Mouse (Mus musculus) E14TG2a.4 (cell line): Measurements from ENCODE around the gene Hnrnpul1.

ENCODE experiments used
- CTCF ChIP-seq: conservative IDR thresholded peaks from 2 replicates; pipeline ENCODE4 v1.5.1; 2014; ENCODE audit warnings: low read length
- POU5F1 ChIP-seq: IDR thresholded peaks from 2 replicates; pipeline ENCODE4 v1.6.1; 2014; ENCODE audit warnings: low read length, borderline replicate concordance

DNA sequence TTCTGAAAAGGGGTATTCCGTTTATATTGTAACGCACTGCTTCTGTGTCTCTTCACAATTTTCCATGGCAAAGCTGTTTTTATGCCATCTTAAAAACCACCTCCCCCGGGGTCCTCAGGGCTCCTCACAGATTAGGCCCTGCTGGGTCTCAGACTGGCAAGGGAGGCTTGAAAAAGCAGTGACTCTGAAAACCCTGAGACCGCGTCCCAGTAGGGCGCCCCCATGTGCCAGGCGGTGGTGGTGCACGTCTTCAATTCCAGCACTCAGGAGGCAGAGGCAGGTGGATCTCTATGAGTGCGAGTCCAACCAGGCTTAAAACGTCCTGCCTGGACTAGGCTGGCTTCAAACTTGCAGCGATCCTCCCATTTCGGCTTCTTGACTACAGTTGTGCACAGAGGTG lies 53.8 kb downstream of the Hnrnpul1 start:
- TF ChIP-seq CTCF (peak; percentile 93), POU5F1 (no peak)
